Mouse (Mus musculus): ENCODE results near the gene Tmbim1. TPM values are rescaled to one million over a fixed set of nuclear protein-coding genes. Genes with fewer than 3 reads are reported as not detected.

The Tmbim1 gene
- 50.1 and 53.9 TPM in 2 replicates for polyA plus RNA-seq (2014; fragmentation: Nextera tagmentation; extraction: Ambion mirVana)

GRCm38 (mm10) chr1:74305522-74305921 lies at the start of gene Tmbim1:
Tmbim1 (minus strand) TSS chr1:74305622.
- peak within 1 kb of the TSS; percentile 91; the same call in 1 of the 2 replicates for H3K27ac ChIP-seq (ENCODE audit: low read length)
- peak within 1 kb of the TSS; percentile 71 for H3K4me3 ChIP-seq (ENCODE audit: low read depth, low read length)
- H3K4me2 ChIP-seq (replicated peaks; ENCODE audit: low read depth, low read length) = peak within 1 kb of the TSS; percentile 70
- H3K4me1 ChIP-seq (ENCODE audit: control insufficient read depth, insufficient read depth, low read length) = peaks cover 15% of the 10 kb centered on the region; the same call in 1 of the 2 replicates
- H3K36me3 ChIP-seq (ENCODE audit: control insufficient read depth, insufficient read depth, low read length) = no peaks in the 10 kb centered on the region
- WGBS = 85% methylated on average over 2 of the region's 2 CpGs
- no peak within 1 kb of the TSS for H3K9ac ChIP-seq (replicated peaks; ENCODE audit: low read depth, low read length)
- no peaks in the 10 kb centered on the region for H3K27me3 ChIP-seq (ENCODE audit: control insufficient read depth, insufficient read depth, low read length)
- no peaks in the 10 kb centered on the region for H3K9me3 ChIP-seq (ENCODE audit: control insufficient read depth, low read depth, low read length)
- no peak for ATAC-seq (ENCODE audit: insufficient number of reproducible peaks, insufficient read depth, low FRiP score, low read depth)

- Histone ChIP-seq H3K4me2 (replicated peaks; ENCODE audit: low read depth, low read length) (no peak overlapping the region), H3K9me3 (ENCODE audit: control insufficient read depth, low read depth, low read length) (no peaks in the 10 kb centered on the region), H3K4me1 (ENCODE audit: control insufficient read depth, insufficient read depth, low read length) (no peaks in the 10 kb centered on the region), H3K9ac (replicated peaks; ENCODE audit: low read depth, low read length) (no peak overlapping the region), H3K36me3 (ENCODE audit: control insufficient read depth, insufficient read depth, low read length) (peaks cover 12% of the 10 kb centered on the region; the same call in 1 of the 2 replicates), H3K27ac (ENCODE audit: low read length) (no peak overlapping the region), H3K27me3 (ENCODE audit: control insufficient read depth, insufficient read depth, low read length) (no peaks in the 10 kb centered on the region), H3K4me3 (ENCODE audit: low read depth, low read length) (no peak overlapping the region)
- ATAC-seq (ENCODE audit: insufficient number of reproducible peaks, insufficient read depth, low FRiP score, low read depth) = no peak
- 88% methylated on average over 9 of the region's 9 CpGs for WGBS
Measured at GRCm38 (mm10) chr1:74353453-74354229, 48.2 kb upstream of the Tmbim1 start.

- Histone ChIP-seq H3K9ac (replicated peaks; ENCODE audit: low read depth, low read length) (no peak overlapping the region), H3K36me3 (ENCODE audit: control insufficient read depth, insufficient read depth, low read length) (peaks cover 12% of the 10 kb centered on the region; the same call in 1 of the 2 replicates), H3K4me2 (replicated peaks; ENCODE audit: low read depth, low read length) (no peak overlapping the region), H3K4me3 (ENCODE audit: low read depth, low read length) (no peak overlapping the region), H3K27ac (ENCODE audit: low read length) (no peak overlapping the region), H3K27me3 (ENCODE audit: control insufficient read depth, insufficient read depth, low read length) (no peaks in the 10 kb centered on the region), H3K4me1 (ENCODE audit: control insufficient read depth, insufficient read depth, low read length) (no peaks in the 10 kb centered on the region), H3K9me3 (ENCODE audit: control insufficient read depth, low read depth, low read length) (no peaks in the 10 kb centered on the region)
- WGBS = 80% methylated on average over 5 of the region's 5 CpGs
- ATAC-seq (ENCODE audit: insufficient number of reproducible peaks, insufficient read depth, low FRiP score, low read depth) = no peak
Measured at GRCm38 (mm10) chr1:74352532-74353096, 47.2 kb upstream of the Tmbim1 start.

GRCm38 (mm10) chr1:74351185-74351769 lies 45.9 kb upstream of the Tmbim1 start:
- WGBS = 91% methylated on average over 13 of the region's 13 CpGs
- no peak overlapping the region for H3K9ac ChIP-seq (replicated peaks; ENCODE audit: low read depth, low read length)
- H3K9me3 ChIP-seq (ENCODE audit: control insufficient read depth, low read depth, low read length) = no peaks in the 10 kb centered on the region
- H3K4me3 ChIP-seq (ENCODE audit: low read depth, low read length) = no peak overlapping the region
- no peak overlapping the region for H3K27ac ChIP-seq (ENCODE audit: low read length)
- no peak for ATAC-seq (ENCODE audit: insufficient number of reproducible peaks, insufficient read depth, low FRiP score, low read depth)
- no peak overlapping the region for H3K4me2 ChIP-seq (replicated peaks; ENCODE audit: low read depth, low read length)
- no peaks in the 10 kb centered on the region for H3K4me1 ChIP-seq (ENCODE audit: control insufficient read depth, insufficient read depth, low read length)
- no peaks in the 10 kb centered on the region for H3K27me3 ChIP-seq (ENCODE audit: control insufficient read depth, insufficient read depth, low read length)
- peaks cover 12% of the 10 kb centered on the region; the same call in 1 of the 2 replicates for H3K36me3 ChIP-seq (ENCODE audit: control insufficient read depth, insufficient read depth, low read length)

GRCm38 (mm10) chr1:74344163-74344916 lies 38.9 kb upstream of the Tmbim1 start:
- Histone ChIP-seq H3K4me3 (ENCODE audit: low read depth, low read length) (no peak overlapping the region), H3K4me2 (replicated peaks; ENCODE audit: low read depth, low read length) (no peak overlapping the region), H3K27me3 (ENCODE audit: control insufficient read depth, insufficient read depth, low read length) (no peaks in the 10 kb centered on the region), H3K9me3 (ENCODE audit: control insufficient read depth, low read depth, low read length) (no peaks in the 10 kb centered on the region), H3K36me3 (ENCODE audit: control insufficient read depth, insufficient read depth, low read length) (peaks cover 2% of the 10 kb centered on the region; the same call in 1 of the 2 replicates), H3K4me1 (ENCODE audit: control insufficient read depth, insufficient read depth, low read length) (no peaks in the 10 kb centered on the region), H3K9ac (replicated peaks; ENCODE audit: low read depth, low read length) (no peak overlapping the region), H3K27ac (ENCODE audit: low read length) (no peak overlapping the region)
- no peak for ATAC-seq (ENCODE audit: insufficient number of reproducible peaks, insufficient read depth, low FRiP score, low read depth)
- 87% methylated on average over 11 of the region's 11 CpGs for WGBS

GRCm38 (mm10) chr1:74343161-74343560 lies 37.7 kb upstream of the Tmbim1 start:
- H3K4me1 ChIP-seq (ENCODE audit: control insufficient read depth, insufficient read depth, low read length) = no peaks in the 10 kb centered on the region
- no peak overlapping the region for H3K4me2 ChIP-seq (replicated peaks; ENCODE audit: low read depth, low read length)
- H3K27me3 ChIP-seq (ENCODE audit: control insufficient read depth, insufficient read depth, low read length) = no peaks in the 10 kb centered on the region
- 77% methylated on average over 5 of the region's 5 CpGs for WGBS
- no peaks in the 10 kb centered on the region for H3K36me3 ChIP-seq (ENCODE audit: control insufficient read depth, insufficient read depth, low read length)
- H3K4me3 ChIP-seq (ENCODE audit: low read depth, low read length) = no peak overlapping the region
- no peaks in the 10 kb centered on the region for H3K9me3 ChIP-seq (ENCODE audit: control insufficient read depth, low read depth, low read length)
- H3K27ac ChIP-seq (ENCODE audit: low read length) = no peak overlapping the region
- H3K9ac ChIP-seq (replicated peaks; ENCODE audit: low read depth, low read length) = no peak overlapping the region
- ATAC-seq (ENCODE audit: insufficient number of reproducible peaks, insufficient read depth, low FRiP score, low read depth) = no peak

- Histone ChIP-seq H3K4me2 (replicated peaks; ENCODE audit: low read depth, low read length) (no peak overlapping the region), H3K27me3 (ENCODE audit: control insufficient read depth, insufficient read depth, low read length) (no peaks in the 10 kb centered on the region), H3K9me3 (ENCODE audit: control insufficient read depth, low read depth, low read length) (no peaks in the 10 kb centered on the region), H3K36me3 (ENCODE audit: control insufficient read depth, insufficient read depth, low read length) (no peaks in the 10 kb centered on the region), H3K9ac (replicated peaks; ENCODE audit: low read depth, low read length) (no peak overlapping the region), H3K4me1 (ENCODE audit: control insufficient read depth, insufficient read depth, low read length) (no peaks in the 10 kb centered on the region), H3K4me3 (ENCODE audit: low read depth, low read length) (no peak overlapping the region), H3K27ac (ENCODE audit: low read length) (no peak overlapping the region)
- 96% methylated on average over 1 of the region's 1 CpGs for WGBS
- ATAC-seq (ENCODE audit: insufficient number of reproducible peaks, insufficient read depth, low FRiP score, low read depth) = no peak
Measured at GRCm38 (mm10) chr1:74342308-74342707, 36.9 kb upstream of the Tmbim1 start.

GRCm38 (mm10) chr1:74341898-74342297 lies 36.5 kb upstream of the Tmbim1 start:
- Histone ChIP-seq H3K27ac (ENCODE audit: low read length) (no peak overlapping the region), H3K9ac (replicated peaks; ENCODE audit: low read depth, low read length) (no peak overlapping the region), H3K9me3 (ENCODE audit: control insufficient read depth, low read depth, low read length) (no peaks in the 10 kb centered on the region), H3K4me1 (ENCODE audit: control insufficient read depth, insufficient read depth, low read length) (no peaks in the 10 kb centered on the region), H3K4me3 (ENCODE audit: low read depth, low read length) (no peak overlapping the region), H3K36me3 (ENCODE audit: control insufficient read depth, insufficient read depth, low read length) (no peaks in the 10 kb centered on the region), H3K4me2 (replicated peaks; ENCODE audit: low read depth, low read length) (no peak overlapping the region), H3K27me3 (ENCODE audit: control insufficient read depth, insufficient read depth, low read length) (no peaks in the 10 kb centered on the region)
- no peak for ATAC-seq (ENCODE audit: insufficient number of reproducible peaks, insufficient read depth, low FRiP score, low read depth)
- WGBS = 84% methylated on average over 7 of the region's 7 CpGs
